Mouse (Mus musculus) neural tube, embryonic 15.5 days (tissue): Measurements from ENCODE around the gene Ankrd2. TPM values are rescaled to one million over a fixed set of nuclear protein-coding genes. Genes with fewer than 3 reads are reported as not detected.

Experiments used
- ATAC-seq: fragments of 200-750 bp; cut with Nextera tagmentation; 2 replicates; pipeline ENCODE4 v1.8.0; 2017; ENCODE audit warnings: mild to moderate bottlenecking, moderate TSS enrichment, moderate library complexity; ENCODE audit not compliant: low FRiP score
- H3K27ac ChIP-seq: fragments of 300-500 bp; sonication (generic); replicated peaks from 2 replicates; pipeline ENCODE4 v1.5.1; 2015; ENCODE audit warnings: mild to moderate bottlenecking, inconsistent platforms
- H3K27me3 ChIP-seq: fragments of 300-500 bp; sonication (generic); replicated peaks from 2 replicates; pipeline ENCODE4 v1.6.1; 2015; ENCODE audit warnings: inconsistent platforms
- H3K36me3 ChIP-seq: fragments of 300-500 bp; sonication (generic); 2 replicates; pipeline ENCODE4 v1.6.1; 2015; ENCODE audit warnings: inconsistent platforms
- H3K4me1 ChIP-seq: fragments of 300-500 bp; sonication (generic); 2 replicates; pipeline ENCODE4 v1.6.1; 2015; ENCODE audit warnings: inconsistent platforms
- H3K4me2 ChIP-seq: fragments of 300-500 bp; sonication (generic); 2 replicates; pipeline ENCODE4 v1.6.1; 2015; ENCODE audit warnings: inconsistent platforms, mild to moderate bottlenecking, moderate library complexity
- H3K4me3 ChIP-seq: fragments of 300-500 bp; sonication (generic); replicated peaks from 2 replicates; pipeline ENCODE4 v1.5.1; 2015; ENCODE audit warnings: mild to moderate bottlenecking, inconsistent platforms
- H3K9ac ChIP-seq: fragments of 300-500 bp; sonication (generic); replicated peaks from 2 replicates; pipeline ENCODE4 v1.6.1; 2015; ENCODE audit warnings: mild to moderate bottlenecking, inconsistent platforms
- H3K9me3 ChIP-seq: fragments of 300-500 bp; sonication (generic); replicated peaks from 2 replicates; pipeline ENCODE4 v1.6.1; 2016; ENCODE audit warnings: inconsistent platforms
- WGBS: fragments of 180-500 bp; shearing (Covaris S2); methylation state at CpG from one replicate; pipeline ENCODE4 v1.1.7; 2015; ENCODE audit warnings: mixed read lengths; 5-methylcytosine and 5-hydroxymethylcytosine counted together
- polyA plus RNA-seq: library from polyadenylated mRNA; unstranded; fragments of >200 nt; fragmentation: Nextera tagmentation; extraction: Ambion mirVana; gene quantifications from 2 replicates; pipeline ENCODE4 v1.2.1, GENCODE M21; 2015

Gene Ankrd2
- 1.1 and 1.3 TPM in 2 replicates for polyA plus RNA-seq

DNA sequence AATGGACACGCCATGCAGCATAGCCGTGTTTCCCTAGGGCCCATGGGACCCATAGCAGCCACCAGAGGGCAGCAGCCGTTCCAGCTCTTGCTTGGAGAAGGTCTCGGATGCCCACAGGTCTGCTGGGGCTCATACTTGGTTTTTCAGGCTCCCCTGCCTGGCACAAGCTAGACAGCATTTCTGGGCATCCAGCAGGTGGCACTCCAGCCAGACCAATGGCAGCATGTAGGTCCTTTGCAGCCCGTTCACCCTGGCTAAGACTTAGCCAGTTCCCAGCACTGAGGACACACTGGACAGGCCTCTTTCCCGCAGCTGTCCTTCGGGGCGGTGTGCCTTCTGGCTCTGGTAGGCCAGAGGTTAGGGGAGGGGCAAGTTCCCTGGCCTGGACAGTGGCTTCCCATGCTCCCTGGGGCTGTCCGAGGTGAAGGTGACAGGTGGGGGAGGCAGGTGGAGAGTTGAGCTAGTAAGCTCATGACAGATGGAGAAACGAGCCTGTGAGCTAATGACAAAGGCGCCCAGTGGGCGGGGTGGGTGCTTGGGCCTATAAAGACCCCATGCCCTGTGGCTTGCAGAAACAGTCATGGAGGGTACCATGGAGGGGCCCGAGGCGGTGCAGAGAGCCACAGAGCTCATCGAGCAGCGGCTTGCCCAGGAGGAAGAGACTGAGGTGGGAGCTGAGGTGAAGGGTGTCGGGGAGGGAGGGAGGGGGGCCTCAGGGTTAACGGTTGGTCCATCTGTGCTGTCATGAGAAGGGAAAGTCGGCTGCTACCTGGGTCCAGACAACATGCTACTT lies at the start of gene Ankrd2:
TSS of gene Ankrd2 (plus strand) at position 545 of the 793 bp plus-strand sequence.
- 0 out of 2 replicates have a peak within 1 kb of the TSS, but pooled peaks have one; percentile 19 for H3K27ac ChIP-seq
- H3K9ac ChIP-seq = no peak within 1 kb of the TSS
- peaks cover 19% of the 10 kb centered on the region for H3K4me1 ChIP-seq
- peak; percentile 79 for ATAC-seq
- 0 out of 2 replicates have a peak, but pooled peaks cover 6% of the 10 kb centered on the region for H3K27me3 ChIP-seq
- H3K9me3 ChIP-seq = no peaks in the 10 kb centered on the region
- H3K4me2 ChIP-seq = no peak within 1 kb of the TSS
- H3K4me3 ChIP-seq = no peak within 1 kb of the TSS
- WGBS = 65% methylated on average over 19 of the region's 19 CpGs
- no peaks in the 10 kb centered on the region; the same call in 1 of the 2 replicates for H3K36me3 ChIP-seq

DNA sequence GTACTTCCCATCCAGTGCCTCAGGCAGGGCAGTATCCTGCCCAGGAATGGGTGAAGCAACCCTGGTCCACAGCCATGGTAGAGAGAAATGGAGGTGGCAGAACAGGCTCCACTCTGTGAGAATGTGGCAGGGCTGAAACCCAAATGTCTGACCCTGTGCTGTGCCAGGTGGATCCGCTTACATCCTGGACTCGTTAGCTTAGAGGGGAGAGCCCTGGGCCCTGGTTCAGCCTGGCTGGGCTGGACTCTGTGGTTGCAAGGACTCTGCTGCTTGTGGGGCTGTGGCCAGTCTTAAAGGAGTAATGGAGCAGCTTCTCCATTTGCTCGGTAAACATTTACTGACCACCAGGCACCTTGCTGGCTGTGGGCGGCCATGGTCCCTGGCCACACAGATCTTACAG lies 48.6 kb upstream of the Ankrd2 start:
- Histone ChIP-seq H3K27me3 (peaks cover 11% of the 10 kb centered on the region), H3K9ac (no peak overlapping the region), H3K36me3 (no peaks in the 10 kb centered on the region), H3K27ac (no peak overlapping the region), H3K9me3 (no peaks in the 10 kb centered on the region), H3K4me2 (no peak overlapping the region), H3K4me1 (peaks cover 22% of the 10 kb centered on the region), H3K4me3 (no peak overlapping the region)
- WGBS = 94% methylated on average over 4 of the region's 4 CpGs
- no peak for ATAC-seq

DNA sequence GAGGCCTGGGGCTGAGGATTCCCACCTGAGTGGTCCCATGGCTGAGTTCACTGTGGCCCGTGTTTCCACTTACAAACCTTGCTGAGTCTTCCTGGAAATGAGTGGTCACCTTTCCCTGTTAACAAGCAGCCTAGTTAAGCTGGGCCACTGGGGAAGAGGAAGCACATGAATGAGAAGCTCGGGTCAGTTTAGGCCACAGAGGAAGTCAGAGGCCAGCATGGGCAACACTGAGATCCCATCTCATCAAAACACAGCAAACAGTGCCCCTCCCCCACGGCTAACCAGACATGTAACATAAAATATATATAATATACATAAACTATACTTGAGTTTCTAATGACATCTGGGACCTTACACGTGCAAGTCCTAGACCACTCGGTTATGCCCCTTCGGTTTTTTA lies 46.0 kb upstream of the Ankrd2 start:
- no peaks in the 10 kb centered on the region for H3K27me3 ChIP-seq
- H3K27ac ChIP-seq = no peak overlapping the region
- no peaks in the 10 kb centered on the region for H3K36me3 ChIP-seq
- H3K4me3 ChIP-seq = no peak overlapping the region
- peaks cover 17% of the 10 kb centered on the region for H3K4me1 ChIP-seq
- 83% methylated on average over 6 of the region's 6 CpGs for WGBS
- H3K9me3 ChIP-seq = no peaks in the 10 kb centered on the region
- ATAC-seq = no peak
- H3K4me2 ChIP-seq = no peak overlapping the region
- no peak overlapping the region for H3K9ac ChIP-seq

DNA sequence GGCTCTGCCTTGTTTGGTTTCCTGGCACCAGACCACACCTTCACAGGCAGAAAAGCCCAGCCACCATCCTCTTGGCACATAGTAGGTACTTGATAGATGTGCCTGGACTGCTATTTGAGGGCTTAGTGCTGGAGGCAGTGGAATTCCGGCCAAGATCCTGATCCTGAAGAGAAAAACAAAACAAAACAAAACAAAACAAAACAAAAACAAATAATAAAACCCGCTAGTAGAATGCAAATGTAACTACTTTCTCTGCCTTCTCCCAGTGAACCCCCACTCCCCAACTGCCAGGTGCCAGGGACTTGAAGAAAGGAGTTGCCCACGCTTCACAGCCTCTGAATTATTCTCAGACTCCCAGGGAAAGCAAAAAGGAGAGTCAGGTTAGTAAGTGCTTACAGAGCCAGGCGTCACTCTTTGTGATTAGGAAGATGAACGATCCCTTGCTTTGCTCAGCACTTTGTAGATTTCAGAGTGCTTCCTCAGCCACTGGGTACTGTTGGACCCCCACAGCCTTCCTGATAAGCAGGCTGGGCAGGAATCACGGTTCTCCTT lies 43.8 kb upstream of the Ankrd2 start:
- 0 out of 2 replicates have a peak overlapping the region, but pooled peaks have one; percentile 15 for H3K27ac ChIP-seq
- H3K4me1 ChIP-seq = peaks cover 17% of the 10 kb centered on the region
- no peak for ATAC-seq
- H3K9me3 ChIP-seq = no peaks in the 10 kb centered on the region
- no peaks in the 10 kb centered on the region for H3K36me3 ChIP-seq
- no peak overlapping the region for H3K4me3 ChIP-seq
- WGBS = 27% methylated on average over 6 of the region's 6 CpGs
- no peak overlapping the region for H3K4me2 ChIP-seq
- no peak overlapping the region for H3K9ac ChIP-seq
- H3K27me3 ChIP-seq = no peaks in the 10 kb centered on the region

DNA sequence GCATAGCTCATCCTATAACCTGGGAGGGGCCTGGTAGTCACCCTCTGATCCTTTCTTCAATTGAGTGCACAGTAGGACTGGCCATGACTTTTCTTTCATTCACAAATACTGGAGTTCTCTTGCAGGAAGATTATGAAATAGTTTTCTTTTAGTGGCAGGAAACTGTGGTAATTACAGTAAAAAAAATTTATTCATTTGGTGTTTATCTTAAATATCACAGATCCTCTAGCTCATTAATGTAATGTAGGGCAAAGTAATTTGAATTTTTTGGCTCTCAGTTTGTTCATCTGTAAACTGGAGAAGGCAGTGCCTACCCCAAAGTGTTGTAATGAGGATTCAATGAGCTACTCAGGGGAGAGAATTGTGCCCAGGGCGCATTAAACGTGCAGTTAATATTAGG lies 42.8 kb upstream of the Ankrd2 start:
- ATAC-seq = no peak
- no peak overlapping the region for H3K9ac ChIP-seq
- 72% methylated on average over 2 of the region's 2 CpGs for WGBS
- H3K4me3 ChIP-seq = no peak overlapping the region
- H3K4me1 ChIP-seq = peaks cover 17% of the 10 kb centered on the region
- no peaks in the 10 kb centered on the region for H3K9me3 ChIP-seq
- no peaks in the 10 kb centered on the region for H3K27me3 ChIP-seq
- no peaks in the 10 kb centered on the region for H3K36me3 ChIP-seq
- no peak overlapping the region for H3K4me2 ChIP-seq
- no peak overlapping the region for H3K27ac ChIP-seq

DNA sequence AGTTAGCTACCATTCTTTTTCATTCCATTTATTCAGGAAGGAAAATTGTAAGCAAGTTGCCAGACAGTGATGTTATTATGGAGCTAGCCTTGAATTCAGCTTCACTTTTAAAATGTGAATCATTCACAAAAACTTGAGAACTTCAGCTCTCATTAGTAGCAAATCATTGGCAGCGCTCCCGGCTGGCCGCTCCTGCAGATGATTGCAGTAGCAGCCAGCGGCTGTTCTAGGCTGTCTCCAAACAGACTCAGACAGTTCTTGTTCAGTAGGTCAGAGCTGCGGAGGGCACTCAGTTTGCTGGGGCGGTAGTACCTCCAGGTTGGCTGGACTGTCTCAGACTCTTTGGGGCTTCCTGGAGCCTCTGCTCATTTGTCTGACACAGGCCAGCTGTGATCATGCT lies 42.3 kb upstream of the Ankrd2 start:
- Histone ChIP-seq H3K27me3 (no peaks in the 10 kb centered on the region), H3K4me3 (no peak overlapping the region), H3K36me3 (no peaks in the 10 kb centered on the region), H3K9me3 (no peaks in the 10 kb centered on the region), H3K9ac (no peak overlapping the region), H3K4me1 (peaks cover 17% of the 10 kb centered on the region), H3K27ac (no peak overlapping the region), H3K4me2 (no peak overlapping the region)
- ATAC-seq = no peak
- 80% methylated on average over 6 of the region's 6 CpGs for WGBS

DNA sequence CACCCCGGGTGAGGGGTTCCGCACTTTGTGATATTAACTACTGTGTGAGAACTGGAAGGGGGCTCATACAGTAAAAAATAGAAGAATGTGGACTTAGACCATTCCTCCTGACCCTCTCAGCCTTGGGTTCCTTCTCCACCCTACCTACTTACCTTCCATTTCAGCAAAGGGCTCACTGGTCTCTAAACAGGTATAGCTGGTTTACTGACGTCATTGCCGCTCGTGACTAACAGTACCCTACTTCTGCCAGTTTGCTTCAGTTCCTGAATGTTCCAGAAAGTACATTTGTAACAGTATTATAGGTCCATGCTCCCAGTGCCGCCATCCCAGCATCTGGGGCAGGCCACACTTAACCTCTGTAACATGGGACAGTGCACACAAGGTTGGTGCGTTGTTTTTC lies 41.8 kb upstream of the Ankrd2 start:
- ATAC-seq = no peak

DNA sequence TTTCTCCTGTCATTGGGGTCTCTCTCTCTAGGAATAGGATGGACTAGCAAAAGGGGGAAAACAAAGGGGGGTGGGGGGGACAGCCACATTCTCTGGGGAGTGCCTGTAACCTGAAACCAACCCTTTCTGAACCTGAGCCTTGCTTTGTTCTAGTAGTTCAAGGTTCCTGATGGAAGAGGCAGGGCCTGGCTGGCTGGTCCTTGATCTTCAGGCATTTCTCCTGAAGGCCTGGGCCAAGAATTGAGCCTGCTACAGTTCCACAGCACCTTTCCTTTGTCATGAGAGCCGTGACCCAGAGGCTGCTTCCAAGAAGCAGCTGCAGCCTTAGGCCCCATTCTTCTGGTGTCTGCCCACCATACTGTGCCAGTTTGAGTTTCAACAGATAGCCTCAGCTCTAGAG lies 40.3 kb upstream of the Ankrd2 start:
- ATAC-seq = no peak
- 43% methylated on average over 1 of the region's 1 CpGs for WGBS

More for the DNA sequence above, 41.8 kb upstream of the Ankrd2 start:
- no peak overlapping the region for H3K4me2 ChIP-seq
- WGBS = 91% methylated on average over 7 of the region's 7 CpGs
- no peak overlapping the region for H3K9ac ChIP-seq
- H3K4me3 ChIP-seq = no peak overlapping the region
- no peaks in the 10 kb centered on the region for H3K27me3 ChIP-seq
- no peaks in the 10 kb centered on the region for H3K9me3 ChIP-seq
- no peak overlapping the region for H3K27ac ChIP-seq
- peaks cover 17% of the 10 kb centered on the region for H3K4me1 ChIP-seq
- no peaks in the 10 kb centered on the region for H3K36me3 ChIP-seq

DNA sequence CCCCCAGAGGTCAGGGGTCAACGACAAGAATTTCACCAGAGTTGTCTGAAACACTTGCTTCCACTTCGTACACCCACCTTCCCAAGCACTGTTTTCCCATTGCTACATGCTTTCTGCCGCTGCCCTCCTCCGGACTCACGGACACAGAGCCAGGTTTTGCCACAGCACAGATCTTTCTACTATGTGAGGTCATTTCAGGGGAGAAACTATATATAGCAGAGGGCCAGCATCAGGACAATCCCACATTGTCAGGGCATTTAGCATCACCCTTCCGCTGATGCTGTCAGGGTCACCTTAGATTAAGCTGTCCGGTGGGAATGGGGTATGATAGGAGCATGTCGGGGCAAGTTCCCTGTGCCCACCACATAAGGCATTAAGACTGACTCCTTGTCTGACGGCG lies 38.7 kb upstream of the Ankrd2 start:
- Histone ChIP-seq H3K36me3 (no peaks in the 10 kb centered on the region), H3K4me3 (no peak overlapping the region), H3K4me1 (peaks cover 8% of the 10 kb centered on the region), H3K4me2 (no peak overlapping the region), H3K9ac (no peak overlapping the region), H3K9me3 (no peaks in the 10 kb centered on the region), H3K27ac (no peak overlapping the region), H3K27me3 (no peaks in the 10 kb centered on the region)
- WGBS = 89% methylated on average over 10 of the region's 10 CpGs
- no peak for ATAC-seq

More for the DNA sequence above, 40.3 kb upstream of the Ankrd2 start:
- Histone ChIP-seq H3K27me3 (no peaks in the 10 kb centered on the region), H3K9ac (no peak overlapping the region), H3K27ac (no peak overlapping the region), H3K4me3 (no peak overlapping the region), H3K36me3 (no peaks in the 10 kb centered on the region), H3K4me1 (peaks cover 17% of the 10 kb centered on the region), H3K9me3 (no peaks in the 10 kb centered on the region), H3K4me2 (no peak overlapping the region)

DNA sequence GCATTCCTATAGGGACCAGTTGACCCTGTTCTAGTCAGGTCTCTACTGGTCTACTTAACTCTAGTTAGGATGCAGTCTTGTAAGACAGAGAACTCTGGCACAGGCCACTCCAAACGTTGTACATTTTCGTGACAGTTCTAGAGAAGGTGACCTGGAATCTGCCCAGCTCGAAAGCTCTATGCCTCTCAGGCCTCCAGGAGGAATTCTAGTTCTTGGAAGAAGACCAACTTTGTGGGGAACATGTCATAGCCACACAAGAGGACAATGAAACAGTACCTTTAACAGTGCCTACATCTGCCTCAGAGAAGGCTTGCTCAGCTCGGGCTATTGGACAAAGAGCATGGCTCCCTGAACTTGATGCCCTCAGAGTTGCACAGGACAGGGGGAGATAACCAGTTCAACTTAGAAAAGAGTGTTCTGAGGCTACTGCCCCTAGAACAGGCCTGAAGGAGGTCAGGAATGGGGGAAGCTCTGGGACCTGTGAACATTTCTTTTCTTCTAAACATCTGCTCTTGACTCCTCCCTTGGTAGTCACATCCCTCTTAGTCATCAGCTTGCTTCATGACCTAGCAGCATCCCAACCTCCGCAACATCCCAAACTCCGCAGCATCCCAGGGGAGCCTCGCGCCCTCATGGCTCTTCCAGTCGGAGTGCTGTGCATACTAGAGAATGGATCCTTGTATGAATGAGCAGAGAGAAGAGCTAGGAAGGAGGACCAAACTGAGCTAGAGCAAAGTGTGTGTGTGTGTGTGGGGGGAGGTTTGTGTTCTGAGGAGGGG lies 36.8 kb upstream of the Ankrd2 start:
- no peak for ATAC-seq
- H3K9ac ChIP-seq = no peak overlapping the region
- no peak overlapping the region for H3K4me2 ChIP-seq
- WGBS = 88% methylated on average over 9 of the region's 9 CpGs
- no peaks in the 10 kb centered on the region for H3K36me3 ChIP-seq
- no peak overlapping the region for H3K4me3 ChIP-seq
- no peak overlapping the region for H3K27ac ChIP-seq
- no peaks in the 10 kb centered on the region for H3K27me3 ChIP-seq
- no peaks in the 10 kb centered on the region for H3K9me3 ChIP-seq
- 0 out of 2 replicates have a peak, but pooled peaks cover 2% of the 10 kb centered on the region for H3K4me1 ChIP-seq

DNA sequence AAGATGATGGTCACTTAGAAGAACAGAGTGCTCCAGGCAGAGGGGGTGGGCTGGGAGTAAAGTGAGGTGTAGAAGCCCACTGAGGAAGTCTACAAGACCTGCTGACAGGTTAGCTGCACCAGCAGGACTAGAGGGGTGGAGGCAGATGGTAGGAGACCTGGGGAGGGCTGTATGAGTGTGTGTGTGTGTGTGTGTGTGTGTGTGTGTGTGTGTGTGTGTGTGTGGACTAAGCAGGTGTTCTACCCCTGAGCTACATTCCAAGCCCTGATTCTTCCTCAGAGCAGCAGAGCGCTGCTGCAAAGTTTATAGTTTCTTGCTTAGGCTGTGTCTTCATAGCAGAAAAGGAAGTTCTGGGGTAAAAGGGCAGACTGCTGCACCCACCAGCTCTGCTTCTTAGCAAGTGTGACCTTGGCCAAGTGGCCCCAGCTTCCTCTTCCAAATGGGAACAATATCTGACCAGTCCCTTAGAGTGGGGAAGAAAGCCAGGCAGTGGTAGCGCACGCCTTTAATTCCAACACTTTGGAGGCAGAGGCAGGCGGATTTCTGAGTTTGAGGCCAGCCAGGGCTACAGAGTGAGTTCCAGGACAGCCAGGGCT lies 36.0 kb upstream of the Ankrd2 start:
- ATAC-seq = no peak
- no peak overlapping the region for H3K4me3 ChIP-seq
- no peaks in the 10 kb centered on the region for H3K27me3 ChIP-seq
- no peak overlapping the region for H3K4me2 ChIP-seq
- H3K4me1 ChIP-seq = 0 out of 2 replicates have a peak, but pooled peaks cover 8% of the 10 kb centered on the region
- no peak overlapping the region for H3K9ac ChIP-seq
- H3K36me3 ChIP-seq = no peaks in the 10 kb centered on the region
- H3K9me3 ChIP-seq = no peaks in the 10 kb centered on the region
- 92% methylated on average over 4 of the region's 4 CpGs for WGBS
- 0 out of 2 replicates have a peak overlapping the region, but pooled peaks have one; percentile 24 for H3K27ac ChIP-seq
